Comparison of ENCODE assay signal across 8 mouse cellular contexts in genomic region chr1:85751494-85751893, GRCm38 (mm10). TPM values are rescaled to one million over a fixed set of nuclear protein-coding genes. Genes with fewer than 3 reads are reported as not detected.
DNase-seq lines count a peak whose midpoint lies in the region; ATAC-seq and TF ChIP-seq lines count a peak whose summit lies in the region.
"Had no signal": no experiment of that assay in that cellular context is flagged by ENCODE, and none has a peak within 500 bp of the region (broad histone marks: within the 10 kb centered on the region; RNA-seq: fewer than 3 reads in every experiment).

No protein-coding gene starts in this region.

- H3K27ac ChIP-seq in kidney, adult 2 months (ENCODE audit: insufficient read depth, low read depth, low read length) = no peak overlapping the region
- H3K27ac ChIP-seq in spleen, adult 2 months (ENCODE audit: insufficient read depth, low read length) = peak overlapping the region; percentile 83
- no peak overlapping the region for H3K27ac ChIP-seq in layer of hippocampus, adult 2 months
- H3K27ac ChIP-seq: hindbrain, embryonic 15.5 days had no signal

- no peak for TF ChIP-seq POLR2A in kidney, adult 2 months (IDR thresholded peaks at IDR 0.05; ENCODE audit: low read depth, low read length)
- TF ChIP-seq POLR2A in spleen, adult 2 months (IDR thresholded peaks at IDR 0.05; ENCODE audit: low read depth, low read length) = no peak

- H3K36me3 ChIP-seq in kidney, adult 2 months (ENCODE audit: control insufficient read depth, insufficient read depth, low read length) = no peaks in the 10 kb centered on the region
- no peaks in the 10 kb centered on the region for H3K36me3 ChIP-seq in spleen, adult 2 months (ENCODE audit: control insufficient read depth, insufficient read depth, low read length)
- H3K36me3 ChIP-seq: hindbrain, embryonic 15.5 days had no signal

- peak; percentile 88 for ATAC-seq in activated CD4-positive, CD25-positive, alpha-beta regulatory T cell, adult 4 months

- WGBS in kidney, adult 2 months = 43% methylated on average over 6 of the region's 6 CpGs
- 12% methylated on average over 6 of the region's 6 CpGs for WGBS in spleen, adult 2 months

- no peaks in the 10 kb centered on the region for H3K27me3 ChIP-seq in kidney, adult 2 months (replicated peaks; ENCODE audit: control insufficient read depth, insufficient read depth, low read length)
- H3K27me3 ChIP-seq in spleen, adult 2 months (ENCODE audit: control insufficient read depth, insufficient read depth, low read length) = no peaks in the 10 kb centered on the region
- H3K27me3 ChIP-seq: hindbrain, embryonic 15.5 days had no signal

- H3K4me3 ChIP-seq in kidney, adult 2 months (ENCODE audit: insufficient read depth, low read depth, low read length) = no peak overlapping the region
- H3K4me3 ChIP-seq in spleen, adult 2 months (ENCODE audit: extremely low read depth, insufficient read depth, insufficient read length) = no peak overlapping the region
- H3K4me3 ChIP-seq in layer of hippocampus, adult 2 months = no peak overlapping the region
- H3K4me3 ChIP-seq: hindbrain, embryonic 15.5 days had no signal

- DNase-seq in CD8-positive naive resting alpha-beta T cell, adult 2 months (ENCODE audit: low read depth in 2 of 2, low spot score in 2 of 2) = peak; percentile 67 to 69
- peak; percentile 21 for DNase-seq in gastrocnemius, postnatal 14 days
- DNase-seq in kidney, adult 2 months = peak; percentile 27
- peak; percentile 22 for DNase-seq in lung, postnatal 14 days
- DNase-seq in spleen, adult 2 months (ENCODE audit: low read depth in 1 of 2, low spot score in 2 of 2) = peak; percentile 44 to 70
- no peak for DNase-seq in layer of hippocampus, adult 2 months (ENCODE audit: low spot score in 2 of 2)

- no peaks in the 10 kb centered on the region for H3K4me1 ChIP-seq in kidney, adult 2 months (ENCODE audit: control insufficient read depth, insufficient read depth, low read length)
- H3K4me1 ChIP-seq in spleen, adult 2 months (ENCODE audit: control insufficient read depth, insufficient read depth, insufficient read length) = peaks cover 18% of the 10 kb centered on the region; the same call in 1 of the 2 replicates
- H3K4me1 ChIP-seq: hindbrain, embryonic 15.5 days had no signal

- TF ChIP-seq CTCF in kidney, adult 2 months (conservative IDR thresholded peaks at IDR 0.05; ENCODE audit: insufficient read depth, insufficient read length, low read depth, low read length) = no peak
- TF ChIP-seq CTCF in spleen, adult 2 months (IDR thresholded peaks at IDR 0.05; ENCODE audit: extremely low read depth, insufficient read depth, insufficient read length, insufficient replicate concordance) = no peak
- TF ChIP-seq CTCF in layer of hippocampus, adult 2 months (conservative IDR thresholded peaks at IDR 0.05) = no peak

- intact Hi-C loops in gastrocnemius, postnatal 14 days (cut with DNase I; ENCODE audit: low total_unique reads) = no loop called here

RNA-seq across cellular contexts. Expression of gene A630001G21Rik, which starts 26.9 kb away (rescaled TPM):
- 10 to 100 TPM; 36.4 to 40.2 TPM for polyA plus RNA-seq in activated CD4-positive, CD25-positive, alpha-beta regulatory T cell, adult 4 months (2017; shearing (Covaris generic))
- total RNA-seq in gastrocnemius, postnatal 14 days (2021) = under 1 TPM in 1 of 2 experiments, not detected in 1; 0.90 TPM
- 1.2 and 2.5 TPM in 2 replicates for polyA plus RNA-seq in kidney, adult 2 months (2012; rRNA removed)
- 21.3 and 28.4 TPM in 2 replicates for polyA plus RNA-seq in spleen, adult 2 months (2012; rRNA removed)
- total RNA-seq in layer of hippocampus, adult 2 months (2021) = under 1 TPM; 0.59 to 0.79 TPM

RNA-seq across cellular contexts. Expression of gene Cab39, which starts 41.7 kb away (rescaled TPM):
- polyA plus RNA-seq in activated CD4-positive, CD25-positive, alpha-beta regulatory T cell, adult 4 months (2017; shearing (Covaris generic)) = 10 to 100 TPM; 45.1 to 58.3 TPM
- 100 to 1,000 TPM in 1 of 2 experiments, 10 to 100 TPM in 1; 86.5 to 112 TPM for total RNA-seq in gastrocnemius, postnatal 14 days (2021)
- 38.1 and 41.8 TPM in 2 replicates for polyA plus RNA-seq in kidney, adult 2 months (2012; rRNA removed)
- polyA plus RNA-seq in spleen, adult 2 months (2012; rRNA removed) = 24.1 and 25.0 TPM in 2 replicates
- 100 to 1,000 TPM; 152 to 157 TPM for total RNA-seq in layer of hippocampus, adult 2 months (2021)

Comparison
In these comparisons a context has a peak if more than half of its experiments do, and no peak if none do; other contexts are left out.
1. DNase-seq: peak in CD8-positive naive resting alpha-beta T cell, adult 2 months (2 of 2), gastrocnemius, postnatal 14 days (single experiment), kidney, adult 2 months (single experiment), lung, postnatal 14 days (single experiment) and spleen, adult 2 months (2 of 2); none in layer of hippocampus, adult 2 months (0 of 2).